ENCODE assay signal across 17 mouse cellular contexts in the genomic region with DNA sequence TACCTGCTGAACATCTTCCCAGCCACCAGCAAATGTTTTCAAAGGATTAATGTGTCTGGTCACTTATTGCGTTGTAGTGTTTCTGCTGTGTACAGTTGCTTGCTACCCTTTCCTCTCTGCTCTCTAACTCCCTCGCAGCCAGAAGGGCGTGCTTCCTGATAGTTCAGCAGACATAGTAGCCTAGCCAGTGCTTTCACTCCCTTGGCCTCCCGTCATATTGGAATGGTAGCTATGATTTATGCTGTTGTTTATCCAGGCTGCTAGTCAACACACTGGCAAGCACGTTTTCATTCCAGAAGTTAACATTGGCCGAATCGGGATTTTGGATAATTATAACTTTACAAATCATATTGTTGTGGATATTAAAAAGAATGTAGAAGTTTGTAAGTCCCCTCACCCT. TPM values are rescaled to one million over a fixed set of nuclear protein-coding genes. Genes with fewer than 3 reads are reported as not detected.
"Had no signal": no experiment of that assay in that cellular context is flagged by ENCODE, and none has a peak within 500 bp of the region (broad histone marks: within the 10 kb centered on the region; RNA-seq: fewer than 3 reads in every experiment).

No protein-coding gene starts in this region.

- H3K36me3 ChIP-seq: limb, embryonic 10.5 days; liver, embryonic 13.5 days; lung, embryonic 15.5 days; midbrain, embryonic 10.5 days; stomach, embryonic 15.5 days had no signal

- ATAC-seq: intestine, postnatal 0 days; liver, postnatal 0 days had no signal

- DNase-seq: liver, embryonic 13.5 days; liver, postnatal 0 days; midbrain, embryonic 14.5 days; right cerebral cortex, postnatal 14 days; thymus, adult 2 months; thymus, postnatal 36 days had no signal

- H3K4me2 ChIP-seq: hindbrain, embryonic 14.5 days; lung, embryonic 15.5 days; stomach, embryonic 15.5 days had no signal

- H3K4me3 ChIP-seq: left cerebral cortex, adult 2 months; limb, embryonic 10.5 days; lung, embryonic 15.5 days; midbrain, embryonic 10.5 days; myocyte; stomach, embryonic 15.5 days had no signal

- H3K9me3 ChIP-seq: limb, embryonic 10.5 days; liver, embryonic 13.5 days; lung, embryonic 15.5 days; midbrain, embryonic 10.5 days; stomach, embryonic 15.5 days had no signal

- H3K27ac ChIP-seq: hindbrain, embryonic 14.5 days; left cerebral cortex, adult 2 months; limb, embryonic 10.5 days; lung, embryonic 15.5 days; midbrain, embryonic 10.5 days; stomach, embryonic 15.5 days had no signal

- H3K9ac ChIP-seq: hindbrain, embryonic 14.5 days; liver, postnatal 0 days; lung, embryonic 15.5 days; stomach, embryonic 15.5 days had no signal

- H3K27me3 ChIP-seq: liver, embryonic 13.5 days; lung, embryonic 15.5 days; stomach, embryonic 15.5 days had no signal

- H3K4me1 ChIP-seq: lung, embryonic 15.5 days; stomach, embryonic 15.5 days had no signal

RNA-seq across cellular contexts. Expression of a gene that starts 41.5 kb away (rescaled TPM):
- total RNA-seq: layer of hippocampus, postnatal 25 days; left cerebral cortex, adult 2 months; left cerebral cortex, postnatal 14 days had no signal
- polyA plus RNA-seq: myocyte; testis, adult 2 months had no signal
